Mouse (Mus musculus) olfactory bulb, adult 2 months (tissue): ENCODE results near the gene Lnx2. TPM values are rescaled to one million over a fixed set of nuclear protein-coding genes. Genes with fewer than 3 reads are reported as not detected.

ENCODE experiments used
- H3K27ac ChIP-seq: fragments of 200-500 bp; 2 replicates; pipeline ENCODE4 v1.5.1; 2012; ENCODE audit warnings: low read depth, low read length; ENCODE audit not compliant: insufficient read depth
- H3K4me1 ChIP-seq: fragments of 200-500 bp; 2 replicates; pipeline ENCODE4 v1.6.1; 2012; ENCODE audit warnings: low read length; ENCODE audit not compliant: control insufficient read depth, insufficient read depth
- H3K4me3 ChIP-seq: fragments of 200-500 bp; 2 replicates; pipeline ENCODE4 v1.5.1; 2012; ENCODE audit warnings: mild to moderate bottlenecking, low read depth, low read length, moderate library complexity; ENCODE audit not compliant: insufficient read depth
- CTCF ChIP-seq: fragments of 200-500 bp; IDR thresholded peaks from 2 replicates; pipeline ENCODE4 v1.5.1; 2012; ENCODE audit warnings: low read depth, mild to moderate bottlenecking, low read length, moderate library complexity; ENCODE audit not compliant: insufficient read depth
- POLR2A ChIP-seq: fragments of 200-500 bp; IDR thresholded peaks from 2 replicates; pipeline ENCODE4 v1.6.1; 2012; ENCODE audit warnings: mild to moderate bottlenecking, low read depth, low read length, moderate library complexity; ENCODE audit not compliant: insufficient read depth
- WGBS: fragments of 180-500 bp; shearing (Covaris S2); methylation state at CpG from one replicate; pipeline ENCODE4 v1.1.7; 2018; 5-methylcytosine and 5-hydroxymethylcytosine counted together
- polyA plus RNA-seq: library from polyadenylated mRNA; stranded (reverse); fragments of >200 nt; gene quantifications from 2 replicates; pipeline ENCODE4 v1.2.4, GENCODE M21; 2012; ENCODE audit warnings: low replicate concordance; ENCODE audit not compliant: missing spikeins, insufficient read depth, insufficient read length

Lnx2 gene
- polyA plus RNA-seq, 1 experiment: not detected

DNA sequence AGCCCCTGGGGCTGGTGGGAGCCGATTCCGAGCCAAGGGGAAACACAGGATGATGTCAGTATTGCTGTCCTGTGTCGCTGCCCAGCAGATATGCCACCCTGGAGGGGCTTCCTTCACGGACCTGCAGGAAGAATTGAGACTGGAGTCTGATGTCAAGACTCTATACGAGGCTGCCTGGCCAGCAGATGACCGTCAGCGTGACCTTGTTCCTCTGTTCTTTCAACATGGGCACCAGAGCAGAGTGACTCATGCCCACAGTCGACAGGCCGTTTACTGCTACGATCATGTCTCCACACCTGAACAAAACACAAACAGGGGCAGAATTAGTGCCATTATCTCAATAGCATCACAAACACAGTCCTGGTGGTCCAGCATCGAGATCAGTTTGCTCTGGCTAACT, 57.6 kb downstream of the Lnx2 start:
- 93% methylated on average over 11 of the region's 11 CpGs for WGBS
- TF ChIP-seq POLR2A (no peak), CTCF (no peak)
- Histone ChIP-seq H3K4me3 (no peak overlapping the region), H3K27ac (no peak overlapping the region), H3K4me1 (peaks cover 21% of the 10 kb centered on the region)

GRCm38 (mm10) chr5:147017526-147017925, 58.9 kb downstream of the Lnx2 start:
- no peak overlapping the region for H3K4me3 ChIP-seq
- 89% methylated on average over 11 of the region's 11 CpGs for WGBS
- H3K27ac ChIP-seq: no peak overlapping the region
- peaks cover 16% of the 10 kb centered on the region for H3K4me1 ChIP-seq
- no peak for TF ChIP-seq POLR2A
- TF ChIP-seq CTCF: no peak

- Histone ChIP-seq H3K4me1 (peaks cover 9% of the 10 kb centered on the region), H3K27ac (no peak overlapping the region), H3K4me3 (no peak overlapping the region)
- TF ChIP-seq CTCF (no peak), POLR2A (no peak)
- 70% methylated on average over 12 of the region's 12 CpGs for WGBS
Measured at GRCm38 (mm10) chr5:147016622-147017021, 59.8 kb downstream of the Lnx2 start.

- Histone ChIP-seq H3K27ac (no peak overlapping the region), H3K4me1 (peaks cover 3% of the 10 kb centered on the region; the same call in 1 of the 2 replicates), H3K4me3 (no peak overlapping the region)
- no peak for TF ChIP-seq CTCF
- no peak for TF ChIP-seq POLR2A
- 97% methylated on average over 7 of the region's 7 CpGs for WGBS
Measured at GRCm38 (mm10) chr5:147015191-147015590, 61.2 kb downstream of the Lnx2 start.

DNA sequence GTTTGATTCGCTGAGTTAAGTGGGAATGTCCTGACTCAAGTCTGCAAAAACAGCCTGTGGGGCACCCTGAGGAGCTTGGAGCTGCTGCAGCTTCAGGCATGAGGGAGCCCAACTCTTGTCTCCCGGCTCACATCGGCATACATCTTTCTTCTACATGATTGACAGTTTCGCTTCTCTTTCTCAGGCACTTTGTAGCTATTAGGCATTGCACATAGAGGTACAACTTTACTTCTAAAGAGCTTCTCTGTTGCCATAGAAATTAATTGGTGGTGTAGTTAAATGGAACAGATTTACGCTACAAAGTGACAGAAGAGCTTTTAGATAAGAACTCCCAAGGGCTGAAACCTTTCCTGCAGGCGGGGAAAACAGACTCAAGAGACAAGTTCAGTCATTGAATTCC, 62.5 kb downstream of the Lnx2 start:
- Histone ChIP-seq H3K27ac (no peak overlapping the region), H3K4me3 (no peak overlapping the region), H3K4me1 (peaks cover 3% of the 10 kb centered on the region; the same call in 1 of the 2 replicates)
- WGBS: 35% methylated on average over 6 of the region's 6 CpGs
- TF ChIP-seq CTCF (no peak), POLR2A (no peak)

GRCm38 (mm10) chr5:147011333-147011732, 65.1 kb downstream of the Lnx2 start:
- WGBS: 87% methylated on average over 10 of the region's 10 CpGs
- TF ChIP-seq CTCF: no peak
- TF ChIP-seq POLR2A: no peak
- Histone ChIP-seq H3K27ac (no peak overlapping the region), H3K4me1 (peaks cover 3% of the 10 kb centered on the region; the same call in 1 of the 2 replicates), H3K4me3 (no peak overlapping the region)

DNA sequence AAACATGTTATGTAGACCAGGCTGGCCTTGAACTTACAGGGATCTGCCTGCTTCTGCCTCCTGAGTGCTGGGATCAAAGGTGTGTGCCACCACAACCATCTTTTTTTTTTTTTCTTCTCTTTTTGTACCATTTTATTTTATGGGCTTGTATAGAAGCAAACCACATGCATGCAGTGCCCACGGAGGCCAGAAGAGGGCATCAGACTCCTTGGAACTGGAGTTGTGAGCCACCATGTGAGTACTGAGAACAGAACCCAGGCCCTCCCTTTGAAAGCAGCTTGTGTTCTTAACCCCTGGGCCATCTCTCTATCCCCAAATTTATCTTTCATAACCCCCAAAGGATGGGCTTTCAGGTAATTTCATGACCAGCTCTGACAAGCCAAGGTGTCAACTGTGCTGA, 73.1 kb downstream of the Lnx2 start:
- Histone ChIP-seq H3K4me3 (no peak overlapping the region), H3K27ac (no peak overlapping the region), H3K4me1 (no peaks in the 10 kb centered on the region)
- TF ChIP-seq POLR2A (no peak), CTCF (no peak)
- 52% methylated on average over 1 of the region's 1 CpGs for WGBS

DNA sequence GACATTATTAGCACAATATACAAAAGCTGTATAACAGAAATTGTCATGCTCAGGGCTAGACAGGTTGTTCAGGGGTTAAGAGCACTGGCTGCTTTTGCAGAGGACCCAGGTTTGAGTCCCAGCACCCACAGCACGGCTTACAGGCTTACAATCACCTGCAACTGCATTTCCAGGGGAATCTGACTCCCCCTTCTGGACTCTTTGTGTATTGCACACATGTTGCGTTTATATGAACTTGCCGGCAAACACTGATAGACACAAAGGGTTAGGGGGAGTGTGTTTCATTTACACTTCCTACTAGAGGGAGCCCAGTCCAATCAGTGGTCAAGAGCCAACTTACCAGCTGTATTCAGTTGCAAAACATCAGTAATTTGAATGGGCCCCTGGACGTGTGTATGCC, 75.1 kb downstream of the Lnx2 start:
- TF ChIP-seq POLR2A (no peak), CTCF (no peak)
- Histone ChIP-seq H3K4me3 (no peak overlapping the region), H3K27ac (no peak overlapping the region), H3K4me1 (no peaks in the 10 kb centered on the region)
- 82% methylated on average over 4 of the region's 4 CpGs for whole genome bisulfite sequencing

DNA sequence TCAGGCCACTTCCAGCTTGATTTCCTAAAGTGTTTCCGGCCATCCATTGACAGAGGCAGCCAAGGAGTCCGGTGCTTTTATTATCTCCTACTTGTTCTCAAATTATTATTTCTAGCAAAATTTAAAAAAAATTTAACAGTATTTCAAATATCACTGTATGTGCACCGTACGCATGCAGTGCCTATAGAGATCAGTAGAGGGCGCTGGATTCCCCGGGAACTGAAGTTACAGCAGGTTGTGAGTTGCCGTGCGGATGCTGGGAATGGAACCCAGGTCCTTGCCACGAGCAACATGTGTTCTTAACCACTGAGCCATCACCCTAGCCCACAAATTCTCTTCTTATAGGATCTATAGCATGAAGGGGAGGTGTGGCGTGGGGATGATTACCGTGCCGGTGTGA, 77.6 kb downstream of the Lnx2 start:
- no peak overlapping the region for H3K27ac ChIP-seq
- H3K4me1 ChIP-seq: no peaks in the 10 kb centered on the region
- no peak for TF ChIP-seq POLR2A
- TF ChIP-seq CTCF: no peak
- 90% methylated on average over 12 of the region's 12 CpGs for WGBS
- no peak overlapping the region for H3K4me3 ChIP-seq

GRCm38 (mm10) chr5:146996812-146997211, 79.6 kb downstream of the Lnx2 start:
- 91% methylated on average over 7 of the region's 7 CpGs for WGBS
- no peak for TF ChIP-seq CTCF
- TF ChIP-seq POLR2A: no peak
- Histone ChIP-seq H3K4me3 (no peak overlapping the region), H3K27ac (no peak overlapping the region), H3K4me1 (no peaks in the 10 kb centered on the region)
